Mouse (Mus musculus): ENCODE measurements around the gene Rps6ka5. TPM values are rescaled to one million over a fixed set of nuclear protein-coding genes. Genes with fewer than 3 reads are reported as not detected.
A peak's percentile ranks its signal among the peaks of the same experiment; 100 is the strongest.

Gene Rps6ka5
- total RNA-seq, 2 experiments from 2014 or later, result 12.5 to 16.5 TPM

- intact Hi-C loops (cut with DNase I), result no loop called here
- no peak for DNase-seq
Measured at GRCm38 (mm10) chr12:100613192-100613700, 113.5 kb downstream of the Rps6ka5 start.

GRCm38 (mm10) chr12:100609766-100610165 is 117.0 kb downstream of the Rps6ka5 start:
- no peak for DNase-seq
- intact Hi-C loops (cut with DNase I), result no loop called here

- intact Hi-C loops (cut with DNase I), result no loop called here
- DNase-seq, result no peak
Measured at GRCm38 (mm10) chr12:100609064-100609463, 117.7 kb downstream of the Rps6ka5 start.

- no peak for DNase-seq
- intact Hi-C loops (cut with DNase I), result no loop called here
Measured at GRCm38 (mm10) chr12:100606733-100607132, 120.0 kb downstream of the Rps6ka5 start.

GRCm38 (mm10) chr12:100605596-100605995 is 121.2 kb downstream of the Rps6ka5 start:
- intact Hi-C loops (cut with DNase I), result no loop called here
- no peak for DNase-seq

GRCm38 (mm10) chr12:100604540-100604939 is 122.2 kb downstream of the Rps6ka5 start:
- peak; percentile 28 for DNase-seq
- intact Hi-C loops (cut with DNase I), result loop anchor here (1.0 kb wide), 1 partner anchor 237 kb away; no protein-coding TSS in a partner anchor

- intact Hi-C loops (cut with DNase I), result no loop called here
- no peak for DNase-seq
Measured at GRCm38 (mm10) chr12:100594700-100595099, 132.1 kb downstream of the Rps6ka5 start.

- DNase-seq, result no peak
- intact Hi-C loops (cut with DNase I), result no loop called here
Measured at GRCm38 (mm10) chr12:100586601-100587000, 140.2 kb downstream of the Rps6ka5 start.

- intact Hi-C loops (cut with DNase I), result loop anchor here (2.0 to 5.0 kb wide), 3 partner anchors 72 to 348 kb away; partner anchors contain the start of gene Dglucy
- no peak for DNase-seq
Measured at GRCm38 (mm10) chr12:100579221-100579620, 147.6 kb downstream of the Rps6ka5 start.

- DNase-seq, result peak; percentile 16 to 25
- intact Hi-C loops (cut with DNase I), result loop anchor here (1.0 to 5.0 kb wide), 4 partner anchors 71 to 349 kb away; partner anchors contain the start of gene Dglucy
Measured at GRCm38 (mm10) chr12:100578291-100578690, 148.5 kb downstream of the Rps6ka5 start.

- intact Hi-C loops (cut with DNase I), result loop anchor here (5.0 kb wide), 1 partner anchor 68 kb away; no protein-coding TSS in a partner anchor
Measured at GRCm38 (mm10) chr12:100575739-100576138, 151.0 kb downstream of the Rps6ka5 start.

GRCm38 (mm10) chr12:100570522-100571072 is 156.2 kb downstream of the Rps6ka5 start:
- DNase-seq, result no peak
- intact Hi-C loops (cut with DNase I), result no loop called here

More at GRCm38 (mm10) chr12:100575739-100576138, 151.0 kb downstream of the Rps6ka5 start:
- DNase-seq, result no peak

GRCm38 (mm10) chr12:100568831-100569230 is 158.0 kb downstream of the Rps6ka5 start:
- DNase-seq, result no peak
- intact Hi-C loops (cut with DNase I), result no loop called here

GRCm38 (mm10) chr12:100568105-100568504 is 158.7 kb downstream of the Rps6ka5 start:
- intact Hi-C loops (cut with DNase I), result no loop called here
- no peak for DNase-seq

GRCm38 (mm10) chr12:100567627-100568026 is 159.2 kb downstream of the Rps6ka5 start:
- intact Hi-C loops (cut with DNase I), result no loop called here
- DNase-seq, result no peak

- intact Hi-C loops (cut with DNase I), result no loop called here
- DNase-seq, result no peak
Measured at GRCm38 (mm10) chr12:100553675-100554074, 173.1 kb downstream of the Rps6ka5 start.

GRCm38 (mm10) chr12:100551972-100552371 is 174.8 kb downstream of the Rps6ka5 start:
- intact Hi-C loops (cut with DNase I), result no loop called here
- no peak for DNase-seq

GRCm38 (mm10) chr12:100544194-100544567 is 182.6 kb downstream of the Rps6ka5 start:
- intact Hi-C loops (cut with DNase I), result no loop called here
- no peak for DNase-seq

GRCm38 (mm10) chr12:100543437-100544193 is 183.2 kb downstream of the Rps6ka5 start:
- DNase-seq, result no peak
- intact Hi-C loops (cut with DNase I), result no loop called here

GRCm38 (mm10) chr12:100542494-100542893 is 184.3 kb downstream of the Rps6ka5 start:
- DNase-seq, result no peak
- intact Hi-C loops (cut with DNase I), result no loop called here

- intact Hi-C loops (cut with DNase I), result no loop called here
- DNase-seq, result no peak
Measured at GRCm38 (mm10) chr12:100542076-100542475, 184.7 kb downstream of the Rps6ka5 start.
